Mouse (Mus musculus) olfactory bulb, adult 2 months (tissue): Measurements from ENCODE around the gene Zfp950.

Experiments used
- CTCF ChIP-seq: fragments of 200-500 bp; IDR thresholded peaks from 2 replicates; pipeline ENCODE4 v1.5.1; 2012; ENCODE audit warnings: low read depth, mild to moderate bottlenecking, low read length, moderate library complexity; ENCODE audit not compliant: insufficient read depth
- POLR2A ChIP-seq: fragments of 200-500 bp; IDR thresholded peaks from 2 replicates; pipeline ENCODE4 v1.6.1; 2012; ENCODE audit warnings: mild to moderate bottlenecking, low read depth, low read length, moderate library complexity; ENCODE audit not compliant: insufficient read depth

DNA sequence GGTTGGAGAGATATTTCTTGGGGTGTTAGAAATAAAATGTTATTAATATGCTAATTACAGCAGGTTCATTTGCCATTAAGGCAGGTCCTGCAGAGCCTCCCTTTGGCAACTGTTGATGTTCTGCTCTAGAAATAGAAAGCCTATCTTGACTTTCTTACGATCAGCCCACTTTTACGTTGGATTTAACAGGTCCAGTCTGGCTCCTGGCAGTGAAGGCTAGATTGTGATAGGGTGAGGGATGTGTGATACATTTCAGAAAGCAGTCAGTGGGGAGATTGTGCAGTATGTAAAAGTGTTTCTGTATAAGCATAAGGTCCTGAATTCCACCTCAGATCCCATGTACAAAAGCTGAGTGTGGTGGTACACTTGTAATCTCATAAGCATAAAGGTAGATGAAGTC, 131.4 kb downstream of the Zfp950 start:
- TF ChIP-seq POLR2A (no peak), CTCF (no peak)
